12 mouse cellular contexts compared by ENCODE assay signal in the genomic region with DNA sequence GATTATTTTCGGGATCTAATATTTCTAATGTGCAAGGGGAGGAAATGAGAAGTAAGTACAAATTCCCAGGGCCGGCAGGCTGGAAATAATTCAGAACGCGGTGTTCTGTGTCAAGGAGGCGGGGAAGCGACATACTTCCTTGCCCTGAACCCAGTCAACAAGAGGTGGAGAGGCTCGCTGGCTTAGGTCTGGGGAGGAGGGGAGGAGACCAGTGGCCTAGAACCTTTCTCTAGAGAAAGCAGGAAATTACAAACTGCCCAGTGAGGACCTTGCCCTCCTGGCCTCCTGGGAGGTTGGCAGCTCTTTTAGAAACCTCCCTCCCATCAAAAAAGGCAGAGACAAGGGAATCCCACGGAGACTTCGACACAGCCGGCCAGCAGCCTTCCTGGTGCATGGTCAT.
DNase-seq lines count a peak whose midpoint lies in the region; ATAC-seq and TF ChIP-seq lines count a peak whose summit lies in the region.
"Had no signal": no experiment of that assay in that cellular context is flagged by ENCODE, and none has a peak within 500 bp of the region (broad histone marks: within the 10 kb centered on the region; RNA-seq: fewer than 3 reads in every experiment).

No protein-coding gene starts in this region.

- peak overlapping the region; percentile 29; the same call in 1 of the 2 replicates for H3K4me3 ChIP-seq in gastrocnemius, adult 2 months
- H3K4me3 ChIP-seq in testis, adult 2 months (ENCODE audit: control insufficient read depth, low read depth, low read length): no peak overlapping the region
- H3K4me3 ChIP-seq in kidney, postnatal 0 days (replicated peaks; ENCODE audit: low read depth, low read length): no peak overlapping the region
- H3K4me3 ChIP-seq in intestine, embryonic 15.5 days (replicated peaks): no peak overlapping the region
- H3K4me3 ChIP-seq: embryonic facial prominence, embryonic 12.5 days; liver, embryonic 12.5 days had no signal

- no peak overlapping the region for H3K4me2 ChIP-seq in kidney, postnatal 0 days (ENCODE audit: low read length)
- H3K4me2 ChIP-seq in intestine, embryonic 15.5 days (replicated peaks): no peak overlapping the region
- H3K4me2 ChIP-seq: embryonic facial prominence, embryonic 12.5 days; liver, embryonic 12.5 days had no signal

- H3K4me1 ChIP-seq in testis, adult 2 months (ENCODE audit: control insufficient read depth, insufficient read depth, low read length): no peaks in the 10 kb centered on the region; the same call in 1 of the 2 replicates
- peaks cover 15% of the 10 kb centered on the region for H3K4me1 ChIP-seq in kidney, postnatal 0 days (replicated peaks; ENCODE audit: insufficient read depth, low read length)
- peaks cover 8% of the 10 kb centered on the region for H3K4me1 ChIP-seq in intestine, embryonic 15.5 days (replicated peaks)
- H3K4me1 ChIP-seq: liver, embryonic 12.5 days had no signal

- WGBS in kidney, postnatal 0 days: 18% methylated on average over 10 of the region's 10 CpGs
- 65% methylated on average over 10 of the region's 10 CpGs for WGBS in intestine, embryonic 15.5 days

- no peaks in the 10 kb centered on the region for H3K9me3 ChIP-seq in kidney, postnatal 0 days (replicated peaks; ENCODE audit: low read length)
- no peaks in the 10 kb centered on the region for H3K9me3 ChIP-seq in intestine, embryonic 15.5 days
- H3K9me3 ChIP-seq: embryonic facial prominence, embryonic 12.5 days; liver, embryonic 12.5 days had no signal

- peak; percentile 64 for DNase-seq in gastrocnemius, adult 2 months
- DNase-seq in gastrocnemius, postnatal 14 days: no peak
- no peak for DNase-seq in testis, postnatal 10 days (ENCODE audit: low spot score)
- peak; percentile 67 for DNase-seq in kidney, postnatal 0 days (ENCODE audit: low spot score)
- DNase-seq in yolk sac, embryonic 10.5 days (ENCODE audit: low spot score): no peak
- DNase-seq in cerebellum, adult 11 months: no peak
- DNase-seq: cerebellum, adult 9-11 months had no signal

- no peak for TF ChIP-seq POLR2A in testis, adult 2 months (IDR thresholded peaks at IDR 0.05; ENCODE audit: control insufficient read depth, low read depth, low read length)

- intact Hi-C loops in gastrocnemius, adult 2 months (cut with DNase I): loop anchor here (10.0 kb wide), 2 partner anchors 227 to 357 kb away; partner anchors contain the start of gene Kalrn
- intact Hi-C loops in gastrocnemius, postnatal 14 days (cut with DNase I; ENCODE audit: low total_unique reads): loop anchor here (10.0 kb wide), 1 partner anchor 257 kb away; no protein-coding TSS in a partner anchor

- no peak overlapping the region for H3K9ac ChIP-seq in kidney, postnatal 0 days (ENCODE audit: low read depth, low read length)
- no peak overlapping the region for H3K9ac ChIP-seq in intestine, embryonic 15.5 days
- H3K9ac ChIP-seq: embryonic facial prominence, embryonic 12.5 days; liver, embryonic 12.5 days had no signal

- no peak for ATAC-seq in kidney, postnatal 0 days (replicated peaks; ENCODE audit: low FRiP score, low read depth)
- ATAC-seq in intestine, embryonic 15.5 days: no peak
- ATAC-seq: forebrain, embryonic 14.5 days; liver, embryonic 12.5 days had no signal

- H3K27ac ChIP-seq in gastrocnemius, adult 2 months: peak overlapping the region; percentile 79
- H3K27ac ChIP-seq in testis, adult 2 months (ENCODE audit: control insufficient read depth, insufficient read depth, low read depth, low read length): peak overlapping the region; percentile 73
- peak overlapping the region; percentile 50; the same call in 1 of the 2 replicates for H3K27ac ChIP-seq in kidney, postnatal 0 days
- no peak overlapping the region for H3K27ac ChIP-seq in intestine, embryonic 15.5 days
- H3K27ac ChIP-seq: embryonic facial prominence, embryonic 12.5 days; liver, embryonic 12.5 days had no signal

- TF ChIP-seq CTCF in gastrocnemius, adult 2 months (IDR thresholded peaks at IDR 0.05): no peak
- TF ChIP-seq CTCF in testis, adult 2 months (IDR thresholded peaks at IDR 0.05; ENCODE audit: control insufficient read depth, insufficient read depth, insufficient replicate concordance, low read depth, low read length): no peak
- TF ChIP-seq CTCF in kidney, postnatal 0 days (IDR thresholded peaks at IDR 0.05; ENCODE audit: low read depth): no peak

- no peaks in the 10 kb centered on the region for H3K27me3 ChIP-seq in testis, adult 2 months (ENCODE audit: control insufficient read depth, insufficient read depth, low read length)
- no peaks in the 10 kb centered on the region for H3K27me3 ChIP-seq in kidney, postnatal 0 days (ENCODE audit: insufficient read depth, low read length)
- H3K27me3 ChIP-seq in intestine, embryonic 15.5 days (replicated peaks): no peaks in the 10 kb centered on the region
- H3K27me3 ChIP-seq: embryonic facial prominence, embryonic 12.5 days; liver, embryonic 12.5 days had no signal

- no peaks in the 10 kb centered on the region for H3K36me3 ChIP-seq in testis, adult 2 months (ENCODE audit: control insufficient read depth, insufficient read depth, low read length)
- no peaks in the 10 kb centered on the region for H3K36me3 ChIP-seq in kidney, postnatal 0 days (ENCODE audit: insufficient read depth, low read length)
- H3K36me3 ChIP-seq in intestine, embryonic 15.5 days: no peaks in the 10 kb centered on the region
- H3K36me3 ChIP-seq: embryonic facial prominence, embryonic 12.5 days; liver, embryonic 12.5 days had no signal

Comparison
In these comparisons a context has a peak if more than half of its experiments do, and no peak if none do; other contexts are left out.
1. DNase-seq: peak in gastrocnemius, adult 2 months (single experiment) and kidney, postnatal 0 days (single experiment); none in gastrocnemius, postnatal 14 days (single experiment), testis, postnatal 10 days (single experiment), yolk sac, embryonic 10.5 days (single experiment) and cerebellum, adult 11 months (single experiment).